Mouse (Mus musculus) stomach, postnatal 0 days (tissue): ENCODE results near the gene Rtl10.

Experiments
- CTCF ChIP-seq: IDR thresholded peaks from 2 replicates; pipeline ENCODE4 v1.5.1; 2016; ENCODE audit warnings: antibody characterized with exemption, low read depth, mild to moderate bottlenecking, moderate library complexity
- EP300 ChIP-seq: optimal IDR thresholded peaks from 2 replicates; pipeline ENCODE3; 2016; ENCODE audit warnings: antibody characterized with exemption

GRCm38 (mm10) chr16:18483839-18484238 lies 14.9 kb upstream of the Rtl10 start:
- TF ChIP-seq CTCF (no peak), EP300 (no peak)
